In the genomic region with DNA sequence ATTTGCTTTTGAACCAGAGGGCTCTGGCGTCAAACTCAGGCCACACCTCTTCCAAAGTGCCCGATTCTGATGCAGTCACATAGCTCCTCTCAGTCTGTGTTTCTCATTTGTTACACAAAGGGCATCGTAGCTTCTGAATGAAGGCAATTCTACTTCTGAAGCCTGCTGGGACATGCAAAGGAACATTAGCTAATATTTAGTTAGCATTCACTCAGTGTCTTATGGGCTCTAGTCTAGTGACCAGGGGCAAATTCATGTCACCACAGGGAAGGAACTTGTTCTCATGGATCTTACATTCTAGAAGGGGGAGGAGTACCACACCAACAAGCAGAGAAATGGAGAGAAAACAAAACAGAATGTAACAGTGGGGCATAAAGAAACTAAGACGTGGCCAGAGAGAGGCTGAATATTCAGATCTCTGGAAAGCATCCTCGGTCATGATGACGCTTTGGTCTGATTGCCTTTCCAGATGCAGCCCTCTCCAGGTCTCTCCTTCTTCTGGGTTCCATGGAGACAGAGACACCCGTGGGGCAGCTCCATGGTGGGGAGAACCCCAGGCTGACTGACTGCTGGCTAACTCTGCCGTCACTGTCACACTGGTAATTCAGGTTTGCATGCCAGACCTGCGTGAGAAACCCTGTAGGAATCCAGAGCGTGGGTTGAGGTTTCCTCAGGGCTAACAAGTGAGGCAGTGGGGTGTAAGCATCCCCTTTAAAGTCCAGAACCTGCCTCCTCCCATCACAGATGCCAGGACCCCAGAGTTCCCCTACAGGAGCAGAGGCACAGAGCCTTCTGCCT, we compare ENCODE assay signal across 24 mouse cellular contexts. TPM values are rescaled to one million over a fixed set of nuclear protein-coding genes. Genes with fewer than 3 reads are reported as not detected.
DNase-seq lines count a peak whose midpoint lies in the region; ATAC-seq lines count a peak whose summit lies in the region.
"Had no signal": no experiment of that assay in that cellular context is flagged by ENCODE, and none has a peak within 500 bp of the region (broad histone marks: within the 10 kb centered on the region; RNA-seq: fewer than 3 reads in every experiment).

No protein-coding gene starts in this region.

- no peaks in the 10 kb centered on the region for H3K9me3 ChIP-seq in embryonic facial prominence, embryonic 15.5 days (replicated peaks)
- H3K9me3 ChIP-seq in embryonic facial prominence, embryonic 10.5 days, result no peaks in the 10 kb centered on the region
- no peaks in the 10 kb centered on the region for H3K9me3 ChIP-seq in stomach, embryonic 15.5 days
- H3K9me3 ChIP-seq: G1E; heart, embryonic 12.5 days; hindbrain, embryonic 10.5 days; hindbrain, embryonic 15.5 days had no signal

- no peaks in the 10 kb centered on the region for H3K27me3 ChIP-seq in embryonic facial prominence, embryonic 15.5 days
- H3K27me3 ChIP-seq in embryonic facial prominence, embryonic 10.5 days (replicated peaks; ENCODE audit: low read depth, poor library complexity, severe bottlenecking), result no peaks in the 10 kb centered on the region
- H3K27me3 ChIP-seq in stomach, embryonic 15.5 days (replicated peaks), result no peaks in the 10 kb centered on the region
- H3K27me3 ChIP-seq: heart, embryonic 12.5 days; hindbrain, embryonic 15.5 days had no signal

- WGBS in embryonic facial prominence, embryonic 15.5 days, result 59% methylated on average over 10 of the region's 10 CpGs
- WGBS in embryonic facial prominence, embryonic 10.5 days, result 79% methylated on average over 10 of the region's 10 CpGs
- WGBS in stomach, embryonic 15.5 days, result 65% methylated on average over 10 of the region's 10 CpGs

- DNase-seq in embryonic facial prominence, embryonic 10.5 days (ENCODE audit: low spot score), result no peak
- DNase-seq in urinary bladder, adult 18-20 months (ENCODE audit: low spot score in 2 of 2), result peak; percentile 34 to 50
- no peak for DNase-seq in urinary bladder, postnatal 10 days (ENCODE audit: low spot score)
- no peak for DNase-seq in frontal cortex, postnatal 10 days (ENCODE audit: low spot score in 2 of 2)
- no peak for DNase-seq in adrenal gland, postnatal 14 days
- DNase-seq: adrenal gland, postnatal 10 days; B cell, adult 2 months; cerebellum, adult 18-20 months; cerebellum, adult 9-11 months; cerebellum, postnatal 36 days; gastrocnemius, postnatal 14 days had no signal

- H3K36me3 ChIP-seq in embryonic facial prominence, embryonic 15.5 days, result no peaks in the 10 kb centered on the region
- no peaks in the 10 kb centered on the region for H3K36me3 ChIP-seq in embryonic facial prominence, embryonic 10.5 days (replicated peaks)
- H3K36me3 ChIP-seq in stomach, embryonic 15.5 days, result no peaks in the 10 kb centered on the region
- H3K36me3 ChIP-seq: G1E; heart, embryonic 12.5 days; hindbrain, embryonic 10.5 days; hindbrain, embryonic 15.5 days had no signal

- no peak for ATAC-seq in embryonic facial prominence, embryonic 15.5 days (ENCODE audit: insufficient number of reproducible peaks, low FRiP score, low TSS enrichment, low read depth)
- ATAC-seq in stomach, embryonic 15.5 days (ENCODE audit: insufficient read depth, low FRiP score, low read depth), result no peak
- ATAC-seq: CD4-positive, CD25-positive, alpha-beta regulatory T cell, adult 4 months; forebrain, embryonic 16.5 days had no signal

- no peaks in the 10 kb centered on the region for H3K4me1 ChIP-seq in embryonic facial prominence, embryonic 15.5 days
- H3K4me1 ChIP-seq in embryonic facial prominence, embryonic 10.5 days, result 0 out of 2 replicates have a peak, but pooled peaks cover 4% of the 10 kb centered on the region
- H3K4me1 ChIP-seq in stomach, embryonic 15.5 days, result no peaks in the 10 kb centered on the region
- H3K4me1 ChIP-seq: hindbrain, embryonic 10.5 days; hindbrain, embryonic 15.5 days had no signal

- H3K27ac ChIP-seq in embryonic facial prominence, embryonic 15.5 days (replicated peaks), result peak overlapping the region; percentile 52; the same call in 1 of the 2 replicates
- no peak overlapping the region; the same call in 1 of the 2 replicates for H3K27ac ChIP-seq in embryonic facial prominence, embryonic 10.5 days (replicated peaks)
- H3K27ac ChIP-seq in stomach, embryonic 15.5 days, result peak overlapping the region; percentile 10; the same call in 1 of the 2 replicates
- H3K27ac ChIP-seq: hindbrain, embryonic 10.5 days; hindbrain, embryonic 15.5 days had no signal

- H3K4me2 ChIP-seq in embryonic facial prominence, embryonic 15.5 days (replicated peaks), result no peak overlapping the region
- H3K4me2 ChIP-seq in stomach, embryonic 15.5 days, result no peak overlapping the region
- H3K4me2 ChIP-seq: heart, embryonic 12.5 days; hindbrain, embryonic 15.5 days had no signal

- no peak overlapping the region for H3K4me3 ChIP-seq in embryonic facial prominence, embryonic 15.5 days (replicated peaks)
- no peak overlapping the region for H3K4me3 ChIP-seq in embryonic facial prominence, embryonic 10.5 days
- H3K4me3 ChIP-seq in stomach, embryonic 15.5 days (replicated peaks), result no peak overlapping the region
- H3K4me3 ChIP-seq: erythroblast, embryonic 14.5 days; heart, embryonic 12.5 days; hindbrain, embryonic 10.5 days; hindbrain, embryonic 15.5 days had no signal

- H3K9ac ChIP-seq in embryonic facial prominence, embryonic 15.5 days, result no peak overlapping the region
- no peak overlapping the region for H3K9ac ChIP-seq in stomach, embryonic 15.5 days
- H3K9ac ChIP-seq: heart, embryonic 12.5 days; hindbrain, embryonic 15.5 days had no signal

RNA-seq across cellular contexts. Expression of a gene that starts 11.1 kb away (rescaled TPM):
- 7.1 and 9.5 TPM in 2 replicates for polyA plus RNA-seq in embryonic facial prominence, embryonic 15.5 days (2015; fragmentation: Nextera tagmentation; extraction: Ambion mirVana)
- 0.29 and 0.71 TPM in 2 replicates for polyA plus RNA-seq in embryonic facial prominence, embryonic 10.5 days (2016; fragmentation: Nextera tagmentation; extraction: Ambion mirVana)
- polyA plus RNA-seq in stomach, embryonic 15.5 days (2015; fragmentation: Nextera tagmentation; extraction: Ambion mirVana), result 4.1 and 4.3 TPM in 2 replicates
- not detected in 2 replicates for total RNA-seq in adrenal gland, postnatal 14 days (2021)
- total RNA-seq: G1E; gastrocnemius, adult 18-20 months; granulocyte monocyte progenitor cell, adult 5-6 weeks had no signal
- polyA plus RNA-seq: erythroblast, embryonic 14.5 days; G1E had no signal

RNA-seq across cellular contexts. Expression of a gene that starts 57.9 kb away (rescaled TPM):
- polyA plus RNA-seq in embryonic facial prominence, embryonic 15.5 days (2015; fragmentation: Nextera tagmentation; extraction: Ambion mirVana), result 2.9 and 3.4 TPM in 2 replicates
- 0.26 and 0.29 TPM in 2 replicates for polyA plus RNA-seq in embryonic facial prominence, embryonic 10.5 days (2016; fragmentation: Nextera tagmentation; extraction: Ambion mirVana)
- polyA plus RNA-seq in stomach, embryonic 15.5 days (2015; fragmentation: Nextera tagmentation; extraction: Ambion mirVana), result 0.10 and 0.18 TPM in 2 replicates
- not detected in 2 replicates for total RNA-seq in adrenal gland, postnatal 14 days (2021)
- total RNA-seq: adrenal gland, postnatal 10 days; gastrocnemius, adult 18-20 months; gastrocnemius, postnatal 14 days; granulocyte monocyte progenitor cell, adult 5-6 weeks; heart, adult 8-10 months; heart, postnatal 25 days had no signal
- polyA plus RNA-seq: erythroblast, embryonic 14.5 days; G1E had no signal

Comparison
In these comparisons a context has a peak if more than half of its experiments do, and no peak if none do; other contexts are left out.
1. DNase-seq: peak in urinary bladder, adult 18-20 months (2 of 2); none in embryonic facial prominence, embryonic 10.5 days (single experiment), urinary bladder, postnatal 10 days (single experiment), frontal cortex, postnatal 10 days (0 of 2) and adrenal gland, postnatal 14 days (single experiment).